Mouse (Mus musculus): ENCODE measurements around the gene Bptf.
"Not testable (repeated sequence)": the region's sequence is repeated elsewhere in the genome, so short reads cannot be mapped to it uniquely, and the experiment has no call there.

The Bptf gene

DNA sequence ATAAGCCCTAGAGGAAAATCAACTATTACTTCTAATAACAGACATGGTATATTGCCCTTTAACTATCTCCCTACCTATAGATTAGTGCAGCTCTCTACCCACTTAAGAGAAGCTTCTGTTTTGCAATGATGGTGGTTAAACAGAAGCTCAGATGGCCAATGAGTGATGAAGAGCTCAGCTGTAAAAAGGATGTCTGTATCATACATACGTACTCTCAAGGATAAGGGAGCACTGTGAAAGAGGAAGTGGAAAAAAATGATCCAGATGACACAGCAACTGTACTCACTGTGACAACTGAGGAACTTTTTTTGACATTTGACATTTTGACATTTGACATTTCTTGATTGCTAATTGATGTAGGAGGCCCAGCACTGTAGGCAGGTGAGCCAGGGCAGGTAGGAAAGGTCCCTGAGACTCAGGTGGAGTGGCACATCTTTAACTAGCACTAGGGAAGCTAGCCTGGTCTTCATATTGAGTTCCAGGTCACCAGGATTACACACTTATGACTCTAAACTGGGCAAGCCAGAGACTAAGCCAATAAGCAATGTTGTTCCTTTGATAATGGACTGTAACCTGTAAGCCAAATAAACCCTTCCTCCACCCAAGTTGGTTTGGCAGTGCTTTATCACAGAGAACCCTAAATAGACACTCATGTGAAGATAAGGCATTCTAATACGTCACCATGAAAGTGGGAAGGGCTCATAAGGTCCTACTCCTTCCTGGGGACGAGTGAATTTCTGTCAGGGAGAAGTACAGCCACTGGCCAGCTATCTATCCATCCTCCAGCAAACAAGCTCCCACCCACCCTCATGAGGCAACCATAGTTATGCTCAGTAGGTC lies 137.5 kb downstream of the Bptf start:
- DNase-seq (ENCODE audit: low read depth, low spot score): no peak

DNA sequence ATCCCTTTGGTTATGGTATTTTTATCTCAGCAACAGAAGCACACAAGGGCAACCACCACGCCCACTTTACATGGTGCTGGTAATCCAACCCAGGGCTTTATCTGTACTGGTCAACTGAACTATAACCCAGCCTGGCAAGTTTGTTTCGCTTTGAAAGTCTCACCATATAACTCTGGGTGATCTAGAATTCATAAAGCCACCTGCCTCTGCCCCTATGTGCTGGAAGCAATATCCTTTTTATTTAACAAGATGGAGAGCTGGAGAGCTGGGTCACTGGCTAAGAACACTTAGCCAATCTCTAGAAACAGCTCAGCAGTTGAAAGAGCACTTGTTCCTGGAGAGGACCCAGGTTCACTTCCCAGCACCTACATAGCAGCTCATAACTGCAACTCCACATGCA lies 144.5 kb downstream of the Bptf start:
- no peak for DNase-seq (ENCODE audit: low read depth, low spot score)

GRCm38 (mm10) chr11:106985979-106986604 lies 145.8 kb downstream of the Bptf start:
- not testable (repeated sequence) for DNase-seq (ENCODE audit: low read depth, low spot score)
